Mouse (Mus musculus) erythroblast, adult 5-6 weeks (primary cell): Measurements from ENCODE around the gene Gm10058. TPM values are rescaled to one million over a fixed set of nuclear protein-coding genes. Genes with fewer than 3 reads are reported as not detected.
"Not testable (repeated sequence)": the region's sequence is repeated elsewhere in the genome, so short reads cannot be mapped to it uniquely, and the experiment has no call there.

ENCODE experiments used
- ATAC-seq: replicated peaks from 2 replicates; pipeline ENCODE4 v1.8.0; 2016; ENCODE audit warnings: moderate number of reproducible peaks, mild to moderate bottlenecking, moderate TSS enrichment, inconsistent platforms; ENCODE audit not compliant: poor library complexity, low FRiP score, severe bottlenecking
- total RNA-seq, 2 experiments: library from RNA; stranded (forward) in 1 of 2; stranded (reverse) in 1 of 2; fragments of 150-400 nt in 1 of 2; fragments of 200-764, 138-1000 nt in 1 of 2; gene quantifications; 2 replicates each; pipeline versions ENCODE4 v1.2.3 to v1.2.4; 2015 to 2017; ENCODE audit warnings: low replicate concordance in 2 of 2

The Gm10058 gene
- not detected in 2 replicates for total RNA-seq (2015; ENCODE audit: low replicate concordance)
- total RNA-seq (2017; ENCODE audit: low replicate concordance) = not detected in 2 replicates

DNA sequence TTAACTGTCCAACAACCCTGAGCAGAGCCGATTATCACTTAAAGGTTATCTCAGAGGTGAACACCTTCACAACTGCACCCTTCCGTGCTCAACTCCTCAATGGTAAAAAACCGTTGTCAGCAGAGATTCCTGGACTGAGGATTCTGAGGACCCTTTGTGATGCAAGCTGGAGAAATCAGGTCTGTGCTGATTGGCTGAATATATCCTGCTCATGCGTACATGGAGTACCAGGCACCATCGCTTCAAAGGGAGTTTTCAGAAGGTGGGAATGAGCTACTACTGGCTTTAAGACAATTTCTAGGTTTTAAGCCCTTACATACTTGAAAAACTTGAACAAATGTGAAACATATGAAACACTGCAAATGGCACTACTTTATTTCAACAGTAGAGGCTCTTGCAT, at the start of gene Gm10058:
Gm10058 (minus strand) TSS at position 101 of the 400 bp plus-strand sequence.
- not testable (repeated sequence) for ATAC-seq
